Mouse (Mus musculus) brain, embryonic 14.5 days (tissue): ENCODE results near the gene Psmd6.

Source experiments
- CTCF ChIP-seq: fragments of 200-500 bp; IDR thresholded peaks from 2 replicates; pipeline ENCODE4 v1.5.1; 2012; ENCODE audit warnings: inconsistent platforms, mild to moderate bottlenecking, moderate library complexity, borderline replicate concordance; ENCODE audit not compliant: insufficient read depth, insufficient read length; ENCODE audit errors: extremely low read depth
- POLR2A ChIP-seq: fragments of 200-500 bp; IDR thresholded peaks from 2 replicates; pipeline ENCODE4 v1.6.1; 2012; ENCODE audit warnings: mild to moderate bottlenecking, inconsistent platforms, borderline replicate concordance; ENCODE audit not compliant: poor library complexity, insufficient read depth, insufficient read length, severe bottlenecking; ENCODE audit errors: extremely low read depth

DNA sequence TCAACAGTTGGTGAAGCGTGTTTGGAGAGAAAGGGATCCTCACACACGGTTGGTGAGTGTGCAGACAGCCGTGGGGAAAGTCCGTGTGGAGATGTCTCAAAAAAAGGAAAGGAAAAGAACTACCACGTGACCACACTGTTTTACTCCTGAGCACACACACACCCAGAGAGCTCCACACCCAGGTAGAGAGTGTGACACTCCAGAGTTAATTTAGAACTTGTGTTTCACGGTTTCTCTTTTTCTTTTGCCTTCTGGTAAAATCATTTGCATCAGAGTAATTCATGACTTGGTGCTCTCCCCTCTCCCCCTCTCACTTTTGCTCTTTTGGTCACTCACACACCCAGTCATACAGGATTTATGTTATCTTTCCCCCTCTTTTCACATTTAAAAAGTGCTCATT lies 54.5 kb downstream of the Psmd6 start:
- TF ChIP-seq CTCF (no peak), POLR2A (no peak)
